Mouse (Mus musculus) adrenal gland, adult 2 months (tissue): ENCODE data around the gene Vmn1r126. TPM values are rescaled to one million over a fixed set of nuclear protein-coding genes. Genes with fewer than 3 reads are reported as not detected.
"Not testable (repeated sequence)": the region's sequence is repeated elsewhere in the genome, so short reads cannot be mapped to it uniquely, and the experiment has no call there.

Experiments used
- DNase-seq: peaks from one replicate; pipeline ENCODE4 v3.0.0; 2021
- long read RNA-seq: library from polyadenylated mRNA; stranded (forward); transcript quantifications from one replicate; pipeline ENCODE4 v2.0.0, GENCODE M21; 2021
- polyA plus RNA-seq: library from polyadenylated mRNA; depleted of rRNA; stranded (reverse); fragments of >200 nt; gene quantifications from 2 replicates; pipeline ENCODE4 v1.2.3, GENCODE M21; 2012; rRNA removed
- total RNA-seq, 2 experiments: library from RNA; stranded (reverse); gene quantifications; 2 replicates each; pipeline ENCODE4 v1.2.3; 2021

Vmn1r126 gene
- not detected for total RNA-seq
- not detected in 2 replicates for polyA plus RNA-seq
- long read RNA-seq: 0 reads

DNA sequence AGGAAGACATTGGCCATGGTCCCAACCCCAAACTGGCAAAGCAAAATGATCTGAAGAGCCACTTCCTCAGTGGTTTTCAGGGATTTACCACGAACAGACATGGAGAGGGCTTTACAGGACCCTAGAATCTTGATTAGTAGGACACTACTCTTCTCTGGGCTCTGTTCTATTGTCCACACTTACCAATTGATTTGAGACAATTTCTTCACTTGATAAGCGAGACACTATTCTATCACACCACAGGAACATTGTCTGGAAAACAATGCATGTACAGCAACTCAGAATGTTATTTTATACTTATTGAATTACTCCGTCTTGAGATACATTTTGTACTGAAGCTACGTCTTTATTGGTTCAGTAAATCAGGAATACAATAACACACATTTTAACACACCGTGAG lies at the start of gene Vmn1r126:
TSS of gene Vmn1r126 (minus strand) at position 101 of the 400 bp plus-strand sequence.
- not testable (repeated sequence) for DNase-seq

DNA sequence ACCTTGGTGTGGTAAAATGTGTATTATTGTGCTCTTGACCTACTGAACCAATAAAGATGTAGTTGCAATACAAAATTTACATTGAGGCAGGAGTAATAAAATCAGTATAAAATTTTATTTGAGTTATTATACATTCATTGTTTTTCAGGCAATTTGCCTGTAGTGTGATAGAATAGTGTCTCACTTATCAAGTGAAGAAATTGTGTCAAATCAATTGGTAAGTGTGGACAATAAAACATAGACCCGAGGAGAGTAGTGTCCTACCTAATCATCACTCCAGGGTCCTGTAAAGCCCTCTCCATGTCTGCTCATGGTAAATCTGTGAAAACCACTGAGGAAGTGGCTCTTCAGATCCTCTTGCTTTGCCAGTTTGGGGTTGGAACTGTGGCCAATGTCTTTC lies 47.8 kb upstream of the Vmn1r126 start, which contains the start of gene Vmn1r128:
TSS of gene Vmn1r128 (plus strand) at position 301 of the 400 bp plus-strand sequence.
- not testable (repeated sequence) for DNase-seq

DNA sequence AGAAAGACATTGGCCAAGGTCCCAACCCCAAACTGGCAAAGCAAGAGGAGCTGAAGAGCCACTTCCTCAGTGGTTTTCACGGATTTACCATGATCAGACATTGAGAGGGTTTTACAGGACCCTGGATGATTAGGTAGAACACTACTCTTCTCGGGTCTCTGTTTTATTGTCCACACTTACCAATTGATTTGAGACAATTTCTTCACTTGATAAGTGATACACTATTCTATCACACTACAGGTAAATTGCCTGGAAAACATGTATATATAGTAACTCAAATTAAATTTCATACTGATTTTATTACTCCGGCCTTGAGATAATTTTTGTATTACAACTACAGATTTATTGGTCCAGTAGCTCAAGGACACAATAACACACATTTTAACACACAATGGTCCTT lies 18.5 kb upstream of the Vmn1r126 start, which contains the start of gene Vmn1r127:
TSS of gene Vmn1r127 (minus strand) at position 101 of the 400 bp plus-strand sequence.
- DNase-seq: not testable (repeated sequence)

DNA sequence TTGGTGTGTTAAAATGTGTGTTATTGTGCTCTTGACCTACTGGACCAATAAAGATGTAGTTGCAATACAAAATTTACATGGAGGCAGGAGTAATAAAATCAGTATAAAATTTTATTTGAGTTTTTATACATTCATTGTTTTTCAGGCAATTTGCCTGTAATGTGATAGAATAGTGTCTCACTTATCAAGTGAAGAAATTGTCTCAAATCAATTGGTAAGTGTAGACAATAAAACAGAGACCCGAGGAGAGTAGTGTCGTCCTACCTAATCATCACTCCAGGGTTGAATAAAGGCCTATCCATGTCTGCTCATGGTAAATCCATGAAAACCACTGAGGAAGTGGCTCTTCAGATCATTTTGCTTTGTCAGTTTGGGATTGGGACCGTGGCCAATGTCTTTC lies 29.4 kb downstream of the Vmn1r126 start, which contains the start of gene Vmn1r125:
TSS of gene Vmn1r125 (plus strand) at position 301 of the 400 bp plus-strand sequence.
- not testable (repeated sequence) for DNase-seq

GRCm38 (mm10) chr7:21260517-21260916 lies 40.8 kb downstream of the Vmn1r126 start, which contains the start of gene Vmn1r124:
TSS of gene Vmn1r124 (minus strand) at chr7:21260617.
- DNase-seq: not testable (repeated sequence)

Other genes with a start within 250 kb of the Vmn1r126 start
- not detected for gene Vmn1r120, start 247.7 kb downstream of the Vmn1r126 start, total RNA-seq
- not detected in 2 replicates for gene Vmn1r120, start 247.7 kb downstream of the Vmn1r126 start, polyA plus RNA-seq
- gene Vmn1r121, start 203.0 kb downstream of the Vmn1r126 start, total RNA-seq: not detected
- gene Vmn1r121, start 203.0 kb downstream of the Vmn1r126 start, polyA plus RNA-seq: not detected in 2 replicates
- gene Vmn1r122, start 167.3 kb downstream of the Vmn1r126 start, total RNA-seq: not detected
- not detected in 2 replicates for gene Vmn1r122, start 167.3 kb downstream of the Vmn1r126 start, polyA plus RNA-seq
- not detected for gene Vmn1r123, start 139.3 kb downstream of the Vmn1r126 start, total RNA-seq
- gene Vmn1r123, start 139.3 kb downstream of the Vmn1r126 start, polyA plus RNA-seq: not detected in 2 replicates
- not detected for gene Gm5157, start 111.0 kb downstream of the Vmn1r126 start, total RNA-seq
- gene Gm5157, start 111.0 kb downstream of the Vmn1r126 start, polyA plus RNA-seq: not detected in 2 replicates
- not detected for gene Vmn1r124, start 40.9 kb downstream of the Vmn1r126 start, total RNA-seq
- not detected in 2 replicates for gene Vmn1r124, start 40.9 kb downstream of the Vmn1r126 start, polyA plus RNA-seq
- not detected for gene Vmn1r125, start 29.3 kb downstream of the Vmn1r126 start, total RNA-seq
- gene Vmn1r125, start 29.3 kb downstream of the Vmn1r126 start, polyA plus RNA-seq: not detected in 2 replicates
- gene Vmn1r127, start 18.4 kb upstream of the Vmn1r126 start, total RNA-seq: not detected
- gene Vmn1r127, start 18.4 kb upstream of the Vmn1r126 start, polyA plus RNA-seq: not detected in 2 replicates
- not detected for gene Vmn1r128, start 47.9 kb upstream of the Vmn1r126 start, total RNA-seq
- gene Vmn1r128, start 47.9 kb upstream of the Vmn1r126 start, polyA plus RNA-seq: not detected in 2 replicates
- not detected for gene Vmn1r129, start 59.8 kb upstream of the Vmn1r126 start, total RNA-seq
- not detected in 2 replicates for gene Vmn1r129, start 59.8 kb upstream of the Vmn1r126 start, polyA plus RNA-seq
- gene Gm6882, start 131.3 kb upstream of the Vmn1r126 start, total RNA-seq: not detected
- gene Gm6882, start 131.3 kb upstream of the Vmn1r126 start, polyA plus RNA-seq: not detected in 2 replicates
- not detected for gene Vmn1r130, start 210.3 kb upstream of the Vmn1r126 start, total RNA-seq
- not detected in 2 replicates for gene Vmn1r130, start 210.3 kb upstream of the Vmn1r126 start, polyA plus RNA-seq
- gene Vmn1r131, start 244.6 kb upstream of the Vmn1r126 start, total RNA-seq: not detected
- gene Vmn1r131, start 244.6 kb upstream of the Vmn1r126 start, polyA plus RNA-seq: not detected in 2 replicates